Mouse (Mus musculus) left cerebral cortex, adult 6 months (tissue): ENCODE measurements around the gene Msh5. TPM values are rescaled to one million over a fixed set of nuclear protein-coding genes. Genes with fewer than 3 reads are reported as not detected.

ENCODE experiments used
- polyA plus RNA-seq: library from polyadenylated mRNA; unstranded; fragments of <200 nt; fragmentation: Nextera tagmentation; gene quantifications from 2 replicates; pipeline ENCODE4 v1.2.3, GENCODE M21; 2021

The Msh5 gene
- polyA plus RNA-seq, 1 experiment from 2014 or later, result 0.45 TPM

Other genes starting within 250 kb of the Msh5 start
- not detected in 2 replicates for gene Cyp21a1, start 242.2 kb downstream of the Msh5 start, polyA plus RNA-seq
- gene Stk19, start 209.8 kb downstream of the Msh5 start, polyA plus RNA-seq, result 60.8 and 64.9 TPM in 2 replicates
- gene Dxo, start 209.7 kb downstream of the Msh5 start, polyA plus RNA-seq, result 25.6 and 26.2 TPM in 2 replicates
- gene Skiv2l, start 196.5 kb downstream of the Msh5 start, polyA plus RNA-seq, result 20.2 and 21.7 TPM in 2 replicates
- 34.1 and 37.6 TPM in 2 replicates for gene Nelfe, start 196.4 kb downstream of the Msh5 start, polyA plus RNA-seq
- 0.39 and 0.50 TPM in 2 replicates for gene Cfb, start 184.2 kb downstream of the Msh5 start, polyA plus RNA-seq
- 0.17 and 0.25 TPM in 2 replicates for gene Zbtb12, start 167.3 kb downstream of the Msh5 start, polyA plus RNA-seq
- not detected in 2 replicates for gene Gm20547, start 164.7 kb downstream of the Msh5 start, polyA plus RNA-seq
- gene C2, start 148.5 kb downstream of the Msh5 start, polyA plus RNA-seq, result 2.7 and 3.3 TPM in 2 replicates
- gene Ehmt2, start 148.3 kb downstream of the Msh5 start, polyA plus RNA-seq, result 20.4 and 20.9 TPM in 2 replicates
- 0.48 TPM in 2 replicates for gene Slc44a4, start 132.3 kb downstream of the Msh5 start, polyA plus RNA-seq
- gene Neu1, start 115.5 kb downstream of the Msh5 start, polyA plus RNA-seq, result 30.2 and 37.0 TPM in 2 replicates
- gene Hspa1b, start 87.5 kb downstream of the Msh5 start, polyA plus RNA-seq, result 0.48 and 1.1 TPM in 2 replicates
- not detected in 2 replicates for gene Gm20481, start 76.8 kb downstream of the Msh5 start, polyA plus RNA-seq
- 5.3 and 7.0 TPM in 2 replicates for gene Hspa1a, start 74.6 kb downstream of the Msh5 start, polyA plus RNA-seq
- 0.90 and 1.5 TPM in 2 replicates for gene Hspa1l, start 74.0 kb downstream of the Msh5 start, polyA plus RNA-seq
- gene Lsm2, start 64.9 kb downstream of the Msh5 start, polyA plus RNA-seq, result 33.6 and 33.9 TPM in 2 replicates
- 15.7 and 17.2 TPM in 2 replicates for gene Vars, start 45.8 kb downstream of the Msh5 start, polyA plus RNA-seq
- 0.13 and 0.25 TPM in 2 replicates for gene Vwa7, start 30.2 kb downstream of the Msh5 start, polyA plus RNA-seq
- 0.89 and 0.92 TPM in 2 replicates for gene Sapcd1, start 18.7 kb downstream of the Msh5 start, polyA plus RNA-seq
- gene Clic1, start 3.2 kb upstream of the Msh5 start, polyA plus RNA-seq, result 22.7 and 26.4 TPM in 2 replicates
- 20.0 and 22.8 TPM in 2 replicates for gene Ddah2, start 12.3 kb upstream of the Msh5 start, polyA plus RNA-seq
- gene Ly6g6c, start 18.6 kb upstream of the Msh5 start, polyA plus RNA-seq, result not detected in 2 replicates
- not detected in 2 replicates for gene Mpig6b, start 19.4 kb upstream of the Msh5 start, polyA plus RNA-seq
- gene Ly6g6e, start 30.2 kb upstream of the Msh5 start, polyA plus RNA-seq, result 2.4 and 3.7 TPM in 2 replicates
- gene Ly6g6d, start 31.3 kb upstream of the Msh5 start, polyA plus RNA-seq, result 1.6 and 2.3 TPM in 2 replicates
- gene Ly6g6f, start 38.9 kb upstream of the Msh5 start, polyA plus RNA-seq, result 1.6 and 2.2 TPM in 2 replicates
- 102 and 121 TPM in 2 replicates for gene Abhd16a, start 42.5 kb upstream of the Msh5 start, polyA plus RNA-seq
- gene Ly6g5c, start 61.5 kb upstream of the Msh5 start, polyA plus RNA-seq, result not detected in 2 replicates
- gene Ly6g5b, start 68.7 kb upstream of the Msh5 start, polyA plus RNA-seq, result not detected in 2 replicates
- 21.2 and 22.7 TPM in 2 replicates for gene Gpank1, start 74.7 kb upstream of the Msh5 start, polyA plus RNA-seq
- gene Csnk2b, start 75.3 kb upstream of the Msh5 start, polyA plus RNA-seq, result 240 and 277 TPM in 2 replicates
- gene D17H6S53E, start 79.6 kb upstream of the Msh5 start, polyA plus RNA-seq, result 32.3 and 43.2 TPM in 2 replicates
- gene Apom, start 85.3 kb upstream of the Msh5 start, polyA plus RNA-seq, result not detected in 2 replicates
- gene Bag6, start 88.4 kb upstream of the Msh5 start, polyA plus RNA-seq, result 59.0 and 84.6 TPM in 2 replicates
- gene Prrc2a, start 118.2 kb upstream of the Msh5 start, polyA plus RNA-seq, result 14.9 and 37.9 TPM in 2 replicates
- 32.2 and 36.1 TPM in 2 replicates for gene Aif1, start 129.3 kb upstream of the Msh5 start, polyA plus RNA-seq
- 26.1 and 36.8 TPM in 2 replicates for gene Lst1, start 141.7 kb upstream of the Msh5 start, polyA plus RNA-seq
- 0.48 and 0.93 TPM in 2 replicates for gene Ltb, start 147.7 kb upstream of the Msh5 start, polyA plus RNA-seq
- gene Tnf, start 155.3 kb upstream of the Msh5 start, polyA plus RNA-seq, result not detected in 2 replicates
- gene Lta, start 158.6 kb upstream of the Msh5 start, polyA plus RNA-seq, result 0.15 TPM in 1 of 2 replicates, not detected in the other
- not detected in 2 replicates for gene Gm16181, start 174.1 kb upstream of the Msh5 start, polyA plus RNA-seq
- gene Atp6v1g2, start 186.9 kb upstream of the Msh5 start, polyA plus RNA-seq, result 636 and 753 TPM in 2 replicates
- 8.9 and 9.3 TPM in 2 replicates for gene Nfkbil1, start 189.0 kb upstream of the Msh5 start, polyA plus RNA-seq
- 165 and 169 TPM in 2 replicates for gene Ddx39b, start 195.0 kb upstream of the Msh5 start, polyA plus RNA-seq
- gene H2-D1, start 216.0 kb upstream of the Msh5 start, polyA plus RNA-seq, result 62.8 and 80.2 TPM in 2 replicates